8 mouse cellular contexts compared by ENCODE assay signal in genomic region chr5:118814052-118814451, GRCm38 (mm10).
DNase-seq lines count a peak whose midpoint lies in the region; ATAC-seq and TF ChIP-seq lines count a peak whose summit lies in the region.

No protein-coding gene starts in this region.

- no peak for TF ChIP-seq EP300 in liver, embryonic 14.5 days (IDR thresholded peaks at IDR 0.05; ENCODE audit: low read depth)

- no peak for ATAC-seq in forebrain, embryonic 13.5 days
- ATAC-seq in midbrain, postnatal 0 days (ENCODE audit: low FRiP score), result no peak
- ATAC-seq in midbrain, embryonic 15.5 days (replicated peaks), result no peak
- ATAC-seq in liver, embryonic 14.5 days (ENCODE audit: insufficient read depth), result no peak
- ATAC-seq in midbrain, embryonic 16.5 days, result no peak

- 56% methylated on average over 6 of the region's 6 CpGs for WGBS in forebrain, embryonic 10.5 days
- WGBS in forebrain, embryonic 13.5 days, result 59% methylated on average over 6 of the region's 6 CpGs
- 58% methylated on average over 6 of the region's 6 CpGs for WGBS in midbrain, postnatal 0 days
- 54% methylated on average over 6 of the region's 6 CpGs for WGBS in midbrain, embryonic 15.5 days
- 54% methylated on average over 6 of the region's 6 CpGs for WGBS in embryonic facial prominence, embryonic 10.5 days
- WGBS in liver, embryonic 14.5 days (ENCODE audit: insufficient replicate concordance), result 45% methylated on average over 6 of the region's 6 CpGs
- WGBS in midbrain, embryonic 16.5 days, result 63% methylated on average over 6 of the region's 6 CpGs

- peaks cover 18% of the 10 kb centered on the region for H3K4me1 ChIP-seq in forebrain, embryonic 10.5 days
- no peaks in the 10 kb centered on the region for H3K4me1 ChIP-seq in forebrain, embryonic 13.5 days
- H3K4me1 ChIP-seq in midbrain, postnatal 0 days (ENCODE audit: insufficient read depth, low read length), result no peaks in the 10 kb centered on the region
- H3K4me1 ChIP-seq in midbrain, embryonic 15.5 days, result no peaks in the 10 kb centered on the region
- peaks cover 32% of the 10 kb centered on the region for H3K4me1 ChIP-seq in embryonic facial prominence, embryonic 10.5 days
- H3K4me1 ChIP-seq in liver, embryonic 14.5 days (replicated peaks; ENCODE audit: control insufficient read depth in 2 of 2, insufficient read depth in 2 of 2, low read length in 1 of 2), result no peaks in the 10 kb centered on the region
- no peaks in the 10 kb centered on the region for H3K4me1 ChIP-seq in midbrain, embryonic 16.5 days (ENCODE audit: control insufficient read depth, insufficient read depth, low read length)

- no peaks in the 10 kb centered on the region for H3K36me3 ChIP-seq in forebrain, embryonic 10.5 days (replicated peaks)
- no peaks in the 10 kb centered on the region for H3K36me3 ChIP-seq in forebrain, embryonic 13.5 days (ENCODE audit: poor library complexity, severe bottlenecking)
- H3K36me3 ChIP-seq in midbrain, postnatal 0 days (ENCODE audit: insufficient read depth, low read length), result no peaks in the 10 kb centered on the region
- H3K36me3 ChIP-seq in midbrain, embryonic 15.5 days (replicated peaks), result no peaks in the 10 kb centered on the region
- H3K36me3 ChIP-seq in embryonic facial prominence, embryonic 10.5 days (replicated peaks), result no peaks in the 10 kb centered on the region
- no peaks in the 10 kb centered on the region for H3K36me3 ChIP-seq in liver, embryonic 14.5 days (replicated peaks; ENCODE audit: control insufficient read depth, insufficient read depth, low read depth)
- no peaks in the 10 kb centered on the region for H3K36me3 ChIP-seq in midbrain, embryonic 16.5 days (ENCODE audit: control insufficient read depth, insufficient read depth, low read length)

- H3K27me3 ChIP-seq in forebrain, embryonic 10.5 days (ENCODE audit: poor library complexity, severe bottlenecking), result no peaks in the 10 kb centered on the region
- no peaks in the 10 kb centered on the region for H3K27me3 ChIP-seq in forebrain, embryonic 13.5 days
- H3K27me3 ChIP-seq in midbrain, postnatal 0 days (ENCODE audit: insufficient read depth, low read length), result no peaks in the 10 kb centered on the region
- H3K27me3 ChIP-seq in midbrain, embryonic 15.5 days (replicated peaks), result no peaks in the 10 kb centered on the region
- H3K27me3 ChIP-seq in embryonic facial prominence, embryonic 10.5 days (replicated peaks; ENCODE audit: low read depth, poor library complexity, severe bottlenecking), result no peaks in the 10 kb centered on the region
- H3K27me3 ChIP-seq in liver, embryonic 14.5 days (ENCODE audit: control insufficient read depth, insufficient read depth, low read length), result no peaks in the 10 kb centered on the region
- no peaks in the 10 kb centered on the region for H3K27me3 ChIP-seq in midbrain, embryonic 16.5 days (ENCODE audit: control insufficient read depth, insufficient read depth, low read depth, low read length)

- peak; percentile 39 for DNase-seq in forebrain, embryonic 10.5 days (ENCODE audit: extremely low spot score, low spot score)
- peak; percentile 15 for DNase-seq in midbrain, postnatal 0 days (ENCODE audit: low spot score)
- peak; percentile 74 for DNase-seq in embryonic facial prominence, embryonic 10.5 days (ENCODE audit: low spot score)
- peak in 1 of 3 experiments; percentile 4 for DNase-seq in liver, embryonic 14.5 days (ENCODE audit: low read depth in 3 of 3, low spot score in 3 of 3)
- no peak for DNase-seq in spleen, postnatal 14 days (ENCODE audit: low spot score in 2 of 2)

- no peaks in the 10 kb centered on the region for H3K9me3 ChIP-seq in forebrain, embryonic 10.5 days
- no peaks in the 10 kb centered on the region for H3K9me3 ChIP-seq in forebrain, embryonic 13.5 days (replicated peaks)
- H3K9me3 ChIP-seq in midbrain, postnatal 0 days (ENCODE audit: low read length), result no peaks in the 10 kb centered on the region
- H3K9me3 ChIP-seq in midbrain, embryonic 15.5 days, result no peaks in the 10 kb centered on the region
- no peaks in the 10 kb centered on the region for H3K9me3 ChIP-seq in embryonic facial prominence, embryonic 10.5 days
- H3K9me3 ChIP-seq in liver, embryonic 14.5 days (ENCODE audit: control insufficient read depth, low read length), result no peaks in the 10 kb centered on the region
- no peaks in the 10 kb centered on the region for H3K9me3 ChIP-seq in midbrain, embryonic 16.5 days (replicated peaks; ENCODE audit: control insufficient read depth, low read length, poor library complexity, severe bottlenecking)

- peak; percentile 52 for TF ChIP-seq CTCF in midbrain, postnatal 0 days (IDR thresholded peaks at IDR 0.05)
- TF ChIP-seq CTCF in liver, embryonic 14.5 days (IDR thresholded peaks at IDR 0.05; ENCODE audit: low read depth), result peak; percentile 61

- no peak overlapping the region for H3K4me3 ChIP-seq in forebrain, embryonic 10.5 days
- H3K4me3 ChIP-seq in forebrain, embryonic 13.5 days, result no peak overlapping the region
- no peak overlapping the region for H3K4me3 ChIP-seq in midbrain, postnatal 0 days (ENCODE audit: low read depth, low read length)
- no peak overlapping the region for H3K4me3 ChIP-seq in midbrain, embryonic 15.5 days
- H3K4me3 ChIP-seq in embryonic facial prominence, embryonic 10.5 days, result no peak overlapping the region
- no peak overlapping the region for H3K4me3 ChIP-seq in liver, embryonic 14.5 days (ENCODE audit: insufficient read depth in 1 of 2, low read depth in 2 of 2, low read length in 2 of 2)
- H3K4me3 ChIP-seq in midbrain, embryonic 16.5 days (ENCODE audit: low read depth, low read length), result no peak overlapping the region

- no peak overlapping the region for H3K27ac ChIP-seq in forebrain, embryonic 10.5 days
- no peak overlapping the region for H3K27ac ChIP-seq in forebrain, embryonic 13.5 days
- no peak overlapping the region for H3K27ac ChIP-seq in midbrain, postnatal 0 days (ENCODE audit: low read depth, low read length)
- no peak overlapping the region for H3K27ac ChIP-seq in midbrain, embryonic 15.5 days
- no peak overlapping the region for H3K27ac ChIP-seq in embryonic facial prominence, embryonic 10.5 days (replicated peaks)
- no peak overlapping the region for H3K27ac ChIP-seq in liver, embryonic 14.5 days
- no peak overlapping the region for H3K27ac ChIP-seq in midbrain, embryonic 16.5 days (ENCODE audit: low read length)

- H3K9ac ChIP-seq in forebrain, embryonic 13.5 days, result no peak overlapping the region
- H3K9ac ChIP-seq in midbrain, postnatal 0 days (replicated peaks; ENCODE audit: low read length, poor library complexity, severe bottlenecking), result no peak overlapping the region
- H3K9ac ChIP-seq in midbrain, embryonic 15.5 days, result no peak overlapping the region
- H3K9ac ChIP-seq in liver, embryonic 14.5 days (replicated peaks), result no peak overlapping the region
- no peak overlapping the region for H3K9ac ChIP-seq in midbrain, embryonic 16.5 days (ENCODE audit: low read depth, low read length)

- H3K4me2 ChIP-seq in forebrain, embryonic 13.5 days, result no peak overlapping the region
- H3K4me2 ChIP-seq in midbrain, postnatal 0 days (ENCODE audit: low read depth, low read length, poor library complexity, severe bottlenecking), result no peak overlapping the region
- no peak overlapping the region for H3K4me2 ChIP-seq in midbrain, embryonic 15.5 days
- no peak overlapping the region for H3K4me2 ChIP-seq in liver, embryonic 14.5 days (ENCODE audit: low read depth)
- H3K4me2 ChIP-seq in midbrain, embryonic 16.5 days (ENCODE audit: low read length), result no peak overlapping the region

Comparison
In these comparisons a context has a peak if more than half of its experiments do, and no peak if none do; other contexts are left out.
1. DNase-seq: peak in forebrain, embryonic 10.5 days (single experiment), midbrain, postnatal 0 days (single experiment) and embryonic facial prominence, embryonic 10.5 days (single experiment); none in spleen, postnatal 14 days (0 of 2).